Mouse (Mus musculus) embryonic facial prominence, embryonic 11.5 days (tissue): ENCODE data around the gene Usp48. TPM values are rescaled to one million over a fixed set of nuclear protein-coding genes. Genes with fewer than 3 reads are reported as not detected.

Experiments
- ATAC-seq: fragments of 200-750 bp; cut with Nextera tagmentation; replicated peaks from 2 replicates; pipeline ENCODE4 v1.8.0; 2017; ENCODE audit warnings: low read depth; ENCODE audit not compliant: insufficient number of reproducible peaks, low FRiP score, low TSS enrichment
- DNase-seq: peaks from one replicate; pipeline ENCODE4 v3.0.0-alpha.2; 2015; ENCODE audit warnings: low spot score
- H3K27ac ChIP-seq: fragments of 300-500 bp; sonication (generic); replicated peaks from 2 replicates; pipeline ENCODE4 v1.5.1; 2014; ENCODE audit warnings: mild to moderate bottlenecking, low read depth, low read length, control low read depth
- H3K27me3 ChIP-seq: fragments of 300-500 bp; sonication (generic); 2 replicates; pipeline ENCODE4 v1.6.1; 2014; ENCODE audit warnings: mild to moderate bottlenecking, low read length, moderate library complexity, mixed read lengths; ENCODE audit not compliant: control insufficient read depth, insufficient read depth
- H3K36me3 ChIP-seq: fragments of 300-500 bp; sonication (generic); replicated peaks from 2 replicates; pipeline ENCODE4 v1.6.1; 2014; ENCODE audit warnings: low read depth, mild to moderate bottlenecking, low read length, moderate library complexity, mixed read lengths; ENCODE audit not compliant: control insufficient read depth, insufficient read depth
- H3K4me1 ChIP-seq: fragments of 300-500 bp; sonication (generic); 2 replicates; pipeline ENCODE4 v1.6.1; 2014; ENCODE audit warnings: low read length, mixed read lengths; ENCODE audit not compliant: control insufficient read depth, insufficient read depth
- H3K4me2 ChIP-seq: fragments of 300-500 bp; sonication (generic); 2 replicates; pipeline ENCODE4 v1.6.1; 2014; ENCODE audit warnings: low read depth, mild to moderate bottlenecking, control low read depth, low read length, moderate library complexity
- H3K4me3 ChIP-seq: fragments of 300-500 bp; sonication (generic); 2 replicates; pipeline ENCODE4 v1.5.1; 2014; ENCODE audit warnings: low read depth, low read length, control low read depth
- H3K9ac ChIP-seq: fragments of 300-500 bp; sonication (generic); replicated peaks from 2 replicates; pipeline ENCODE4 v1.6.1; 2014; ENCODE audit warnings: mild to moderate bottlenecking, control low read depth, low read length
- H3K9me3 ChIP-seq: fragments of 300-500 bp; sonication (generic); replicated peaks from 2 replicates; pipeline ENCODE4 v1.6.1; 2016; ENCODE audit warnings: mild to moderate bottlenecking, low read length, inconsistent platforms, mixed read lengths; ENCODE audit not compliant: control insufficient read depth
- WGBS: fragments of 180-500 bp; shearing (Covaris S2); extraction: QIAGEN DNeasy Blood & Tissue Kit; methylation state at CpG from one replicate; pipeline ENCODE4 v1.1.7; 2014; 5-methylcytosine and 5-hydroxymethylcytosine counted together
- polyA plus RNA-seq: library from polyadenylated mRNA; unstranded; fragments of >200 nt; fragmentation: Nextera tagmentation; extraction: Ambion mirVana; gene quantifications from 2 replicates; pipeline ENCODE4 v1.2.1, GENCODE M21; 2014

Usp48 gene
- polyA plus RNA-seq, 1 experiment from 2014 or later, result 76.7 TPM

DNA sequence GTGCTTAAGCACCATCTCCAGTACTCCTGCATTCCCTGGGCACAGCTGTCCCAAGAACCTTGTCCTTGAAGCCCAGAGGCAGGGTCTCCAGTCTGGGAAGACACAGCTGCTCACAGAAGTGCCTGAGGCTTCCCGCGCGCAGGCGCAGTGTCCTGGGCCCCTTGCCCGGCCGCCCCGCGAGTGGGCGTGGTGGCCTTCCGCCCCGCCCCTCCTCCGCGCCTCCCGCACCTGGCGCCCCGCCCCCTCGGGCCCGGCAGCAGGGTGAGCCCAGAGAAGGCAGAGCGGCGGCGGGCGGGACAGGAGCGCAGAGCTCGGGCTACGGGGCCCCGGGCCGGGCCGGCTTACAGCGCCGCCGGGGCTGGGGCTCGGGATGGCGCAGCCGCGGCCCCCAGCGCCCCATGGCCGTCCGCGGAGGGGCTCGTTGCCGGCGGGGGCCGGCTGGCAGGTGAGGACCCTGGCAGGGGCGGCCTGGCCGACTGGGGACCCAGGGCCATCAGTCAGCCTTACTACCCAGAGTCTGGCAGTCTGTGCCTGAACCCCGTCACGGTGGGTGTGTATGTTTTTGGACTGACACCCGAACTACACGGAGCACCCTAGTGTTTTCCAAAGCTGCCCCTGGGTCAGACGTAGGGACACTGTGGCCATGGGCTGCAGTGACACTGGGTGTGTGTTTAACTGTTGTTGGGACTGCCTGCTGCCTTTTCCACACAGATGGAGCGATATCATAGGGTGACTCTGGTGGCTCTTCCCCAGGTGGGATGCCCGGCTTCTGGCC is 113.8 kb downstream of the Usp48 start:
- no peaks in the 10 kb centered on the region for H3K9me3 ChIP-seq
- no peaks in the 10 kb centered on the region for H3K36me3 ChIP-seq
- peak overlapping the region; percentile 53 for H3K4me3 ChIP-seq
- ATAC-seq (peak; percentile 81), DNase-seq (peak; percentile 95)
- no peaks in the 10 kb centered on the region for H3K27me3 ChIP-seq
- 4% methylated on average over 50 of the region's 52 CpGs for WGBS
- peaks cover 3% of the 10 kb centered on the region; the same call in 1 of the 2 replicates for H3K4me1 ChIP-seq
- peak overlapping the region; percentile 76 for H3K9ac ChIP-seq
- H3K4me2 ChIP-seq, result peak overlapping the region; percentile 96
- H3K27ac ChIP-seq, result no peak overlapping the region

Other genes with a start within 250 kb of the Usp48 start
- gene Cdc42, start 236.0 kb upstream of the Usp48 start, polyA plus RNA-seq, result 772 and 781 TPM in 2 replicates
- gene Cela3a, start 184.0 kb upstream of the Usp48 start, polyA plus RNA-seq, result not detected in 2 replicates
- gene Cela3b, start 163.2 kb upstream of the Usp48 start, polyA plus RNA-seq, result not detected in 2 replicates
- not detected in 2 replicates for gene 1700013G24Rik, start 140.5 kb upstream of the Usp48 start, polyA plus RNA-seq
- 14.4 and 17.6 TPM in 2 replicates for gene Hspg2, start 125.0 kb upstream of the Usp48 start, polyA plus RNA-seq
- not detected in 2 replicates for gene Ldlrad2, start 19.2 kb upstream of the Usp48 start, polyA plus RNA-seq
- gene Rap1gap, start 71.0 kb downstream of the Usp48 start, polyA plus RNA-seq, result 5.7 and 6.9 TPM in 2 replicates
- gene Alpl, start 202.6 kb downstream of the Usp48 start, polyA plus RNA-seq, result 9.9 and 10.8 TPM in 2 replicates